Mouse (Mus musculus) left cerebral cortex, postnatal 25 days (tissue): ENCODE results near the gene Gm3286. TPM values are rescaled to one million over a fixed set of nuclear protein-coding genes. Genes with fewer than 3 reads are reported as not detected.
"Not testable (repeated sequence)": the region's sequence is repeated elsewhere in the genome, so short reads cannot be mapped to it uniquely, and the experiment has no call there.

Experiments
- DNase-seq, 2 experiments: peaks; one replicate each; pipeline ENCODE4 v3.0.0; 2022; ENCODE audit warnings: low spot score in 2 of 2, mixed read lengths in 1 of 2
- intact Hi-C: fragments of 180-260 bp; cut with DNase I; formaldehyde crosslinking; loops from one replicate; pipeline ENCODE4 v1.15.1; 2025
- total RNA-seq, 2 experiments: library from RNA; stranded (reverse); gene quantifications; 2 replicates each; pipeline ENCODE4 v1.2.3; 2021

The Gm3286 gene
- total RNA-seq = not detected

DNA sequence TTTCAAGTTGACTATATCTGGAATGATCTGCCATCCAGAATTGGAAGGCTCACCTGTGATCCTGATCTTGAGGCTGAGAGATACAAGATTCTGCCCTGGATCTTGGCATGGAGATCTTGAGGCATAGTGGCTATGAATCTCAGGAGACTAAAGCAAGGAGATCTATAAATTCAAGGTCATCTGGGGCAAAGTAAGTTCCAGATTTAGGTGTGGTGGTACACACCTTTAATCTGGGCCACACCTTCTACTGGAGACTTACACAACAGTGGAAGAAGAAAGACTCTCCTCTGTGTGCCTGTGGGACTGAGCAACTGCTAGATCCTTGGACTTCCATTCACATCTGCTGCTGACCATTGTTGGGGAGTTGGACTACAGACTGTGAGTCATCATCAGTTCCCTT, at the start of gene Gm3286:
Gene Gm3286 (plus strand): TSS at position 301 of the 400 bp plus-strand sequence.
- intact Hi-C loops, DNase-seq: not testable (repeated sequence)

Other genes starting within 250 kb of the Gm3286 start
- gene Gm10424, start 238.0 kb upstream of the Gm3286 start, total RNA-seq = not detected
- not detected for gene Gm3259, start 204.8 kb upstream of the Gm3286 start, total RNA-seq
- gene D5Ertd577e, start 54.0 kb upstream of the Gm3286 start, total RNA-seq = not detected
- not detected for gene Gm7971, start 84.1 kb downstream of the Gm3286 start, total RNA-seq
- gene Gm7978, start 225.4 kb downstream of the Gm3286 start, total RNA-seq = not detected
- gene Gm7982, start 231.3 kb downstream of the Gm3286 start, total RNA-seq = not detected